Mouse (Mus musculus) embryonic facial prominence, embryonic 15.5 days (tissue): Measurements from ENCODE around the gene Scnn1g. TPM values are rescaled to one million over a fixed set of nuclear protein-coding genes. Genes with fewer than 3 reads are reported as not detected.

ENCODE experiments used
- ATAC-seq: fragments of 200-750 bp; cut with Nextera tagmentation; 2 replicates; pipeline ENCODE4 v1.8.0; 2017; ENCODE audit warnings: low read depth, moderate TSS enrichment; ENCODE audit not compliant: insufficient number of reproducible peaks, low FRiP score, low TSS enrichment
- H3K27ac ChIP-seq: fragments of 300-500 bp; sonication (generic); replicated peaks from 2 replicates; pipeline ENCODE4 v1.5.1; 2015; ENCODE audit warnings: mild to moderate bottlenecking, inconsistent platforms
- H3K27me3 ChIP-seq: fragments of 300-500 bp; sonication (generic); 2 replicates; pipeline ENCODE4 v1.6.1; 2015; ENCODE audit warnings: inconsistent platforms
- H3K36me3 ChIP-seq: fragments of 300-500 bp; sonication (generic); 2 replicates; pipeline ENCODE4 v1.6.1; 2015; ENCODE audit warnings: mild to moderate bottlenecking, inconsistent platforms
- H3K4me1 ChIP-seq: fragments of 300-500 bp; sonication (generic); 2 replicates; pipeline ENCODE4 v1.6.1; 2015; ENCODE audit warnings: inconsistent platforms
- H3K4me2 ChIP-seq: fragments of 300-500 bp; sonication (generic); replicated peaks from 2 replicates; pipeline ENCODE4 v1.6.1; 2015; ENCODE audit warnings: mild to moderate bottlenecking, inconsistent platforms
- H3K4me3 ChIP-seq: fragments of 300-500 bp; sonication (generic); replicated peaks from 2 replicates; pipeline ENCODE4 v1.5.1; 2015; ENCODE audit warnings: mild to moderate bottlenecking, inconsistent platforms
- H3K9ac ChIP-seq: fragments of 300-500 bp; sonication (generic); 2 replicates; pipeline ENCODE4 v1.6.1; 2015; ENCODE audit warnings: inconsistent platforms
- H3K9me3 ChIP-seq: fragments of 300-500 bp; sonication (generic); replicated peaks from 2 replicates; pipeline ENCODE4 v1.6.1; 2016; ENCODE audit warnings: inconsistent platforms
- WGBS: fragments of 180-500 bp; shearing (Covaris S2); methylation state at CpG from one replicate; pipeline ENCODE4 v1.1.7; 2015; 5-methylcytosine and 5-hydroxymethylcytosine counted together
- polyA plus RNA-seq: library from polyadenylated mRNA; unstranded; fragments of >200 nt; fragmentation: Nextera tagmentation; extraction: Ambion mirVana; gene quantifications from 2 replicates; pipeline ENCODE4 v1.2.1, GENCODE M21; 2015

Gene Scnn1g
- polyA plus RNA-seq, 1 experiment from 2014 or later: 2.0 TPM

DNA sequence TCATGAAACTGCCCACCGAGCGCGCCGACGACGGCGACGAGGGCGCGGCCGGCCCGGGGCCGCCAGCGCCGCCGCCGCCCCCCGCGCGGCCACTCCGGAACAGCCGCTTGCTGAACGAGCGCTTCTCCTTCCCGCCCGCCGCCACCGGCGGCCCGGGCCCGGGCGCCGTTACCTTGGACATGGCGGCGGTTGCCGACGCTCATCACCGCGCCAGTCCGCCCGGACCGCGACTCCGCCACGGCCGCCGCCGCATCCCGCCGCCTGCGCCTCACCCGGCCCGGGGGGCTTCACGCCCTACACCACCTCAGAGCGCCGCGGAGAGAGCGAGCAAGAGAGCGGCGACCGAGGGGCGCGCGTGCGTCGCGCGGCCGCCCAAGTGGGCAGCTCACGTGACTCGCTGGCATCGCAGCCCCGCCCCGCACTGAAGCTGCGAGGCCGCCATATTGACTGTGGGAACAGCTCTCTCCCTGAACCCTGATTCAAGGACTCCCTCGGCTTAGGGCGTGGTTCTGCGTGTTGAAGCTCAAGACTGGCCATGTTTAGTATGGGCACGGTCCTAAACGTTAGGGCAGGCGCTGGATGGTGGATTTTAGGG is 27.1 kb upstream of the Scnn1g start, which contains the start of gene Usp31:
Usp31 (minus strand) TSS at position 181 of the 595 bp plus-strand sequence.
- Histone ChIP-seq H3K9ac (peak within 1 kb of the TSS; percentile 47), H3K27ac (peak within 1 kb of the TSS; percentile 87), H3K4me2 (peak within 1 kb of the TSS; percentile 90), H3K4me3 (peak within 1 kb of the TSS; percentile 92), H3K9me3 (no peaks in the 10 kb centered on the region), H3K27me3 (no peaks in the 10 kb centered on the region), H3K4me1 (peaks cover 26% of the 10 kb centered on the region), H3K36me3 (no peaks in the 10 kb centered on the region)
- ATAC-seq: peak; percentile 98
- WGBS: under 1% methylated on average over 66 of the region's 82 CpGs

DNA sequence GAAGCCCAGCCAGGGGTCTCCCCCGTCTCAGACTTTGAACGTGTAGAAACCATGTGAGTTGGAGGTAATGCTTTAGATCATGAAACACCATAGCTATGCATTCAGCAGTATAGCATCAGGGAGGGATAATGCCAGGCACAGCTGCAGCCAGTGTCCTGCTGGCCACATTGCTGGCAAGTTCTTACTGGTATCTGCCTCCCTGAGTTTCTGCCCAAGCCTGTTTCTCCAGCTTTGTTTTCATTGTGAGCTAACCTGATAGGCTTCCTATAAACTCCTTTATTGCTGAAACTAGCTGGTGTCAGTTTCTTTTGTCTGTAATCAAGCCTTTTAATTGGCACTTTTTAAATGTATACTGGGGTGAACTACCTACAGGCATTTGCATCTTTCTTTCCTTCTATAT is 23.1 kb upstream of the Scnn1g start:
- Histone ChIP-seq H3K27me3 (no peaks in the 10 kb centered on the region), H3K36me3 (no peaks in the 10 kb centered on the region), H3K9ac (no peak overlapping the region), H3K4me2 (no peak overlapping the region), H3K4me1 (peaks cover 5% of the 10 kb centered on the region), H3K27ac (peak overlapping the region; percentile 53; the same call in 1 of the 2 replicates), H3K4me3 (no peak overlapping the region), H3K9me3 (no peaks in the 10 kb centered on the region)
- 29% methylated on average over 2 of the region's 2 CpGs for WGBS
- ATAC-seq: no peak

DNA sequence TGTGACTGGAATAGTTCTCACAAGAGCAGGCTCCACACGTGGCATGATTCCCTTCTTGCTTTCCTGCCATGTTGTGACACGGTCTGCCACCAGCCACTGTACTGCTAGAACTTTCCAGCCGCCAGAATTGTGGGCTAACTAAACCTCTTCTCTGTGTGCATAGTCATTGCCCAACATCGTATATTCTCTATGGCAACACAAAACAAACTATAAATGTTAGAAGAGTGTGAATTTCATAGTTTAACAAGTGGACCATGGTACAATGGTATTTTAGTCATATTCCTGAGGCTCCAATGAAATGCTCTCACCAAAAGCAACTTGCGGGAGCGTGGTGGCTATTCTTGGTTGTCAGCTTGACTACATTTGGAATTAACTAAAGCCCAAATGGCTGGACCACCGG is 17.2 kb upstream of the Scnn1g start:
- H3K9me3 ChIP-seq: no peaks in the 10 kb centered on the region
- H3K4me1 ChIP-seq: no peaks in the 10 kb centered on the region
- ATAC-seq: no peak
- no peaks in the 10 kb centered on the region for H3K36me3 ChIP-seq
- no peak overlapping the region for H3K4me3 ChIP-seq
- H3K27ac ChIP-seq: no peak overlapping the region
- H3K27me3 ChIP-seq: no peaks in the 10 kb centered on the region
- H3K4me2 ChIP-seq: no peak overlapping the region
- 75% methylated on average over 7 of the region's 7 CpGs for WGBS
- no peak overlapping the region for H3K9ac ChIP-seq

DNA sequence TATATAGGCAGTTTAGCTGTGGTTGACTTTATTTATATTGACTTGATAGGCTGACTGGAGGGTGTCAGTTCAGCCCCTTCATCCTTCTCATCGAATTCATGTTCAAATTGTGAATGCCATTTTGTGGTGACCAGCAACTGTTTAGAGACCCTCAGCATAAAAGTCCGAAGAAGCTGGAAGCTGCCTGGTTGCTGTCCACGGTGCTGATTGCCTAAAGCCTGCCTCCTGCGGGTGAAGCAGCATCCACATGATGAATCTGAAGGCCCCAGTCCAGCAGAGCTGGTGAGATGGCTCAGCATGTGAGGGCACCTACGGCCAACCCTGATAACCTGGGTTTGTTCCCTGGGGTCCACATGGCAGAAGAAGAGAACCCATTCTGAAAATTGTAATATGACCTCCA is 4.1 kb upstream of the Scnn1g start:
- WGBS: 19% methylated on average over 5 of the region's 5 CpGs
- H3K9ac ChIP-seq: no peak overlapping the region

DNA sequence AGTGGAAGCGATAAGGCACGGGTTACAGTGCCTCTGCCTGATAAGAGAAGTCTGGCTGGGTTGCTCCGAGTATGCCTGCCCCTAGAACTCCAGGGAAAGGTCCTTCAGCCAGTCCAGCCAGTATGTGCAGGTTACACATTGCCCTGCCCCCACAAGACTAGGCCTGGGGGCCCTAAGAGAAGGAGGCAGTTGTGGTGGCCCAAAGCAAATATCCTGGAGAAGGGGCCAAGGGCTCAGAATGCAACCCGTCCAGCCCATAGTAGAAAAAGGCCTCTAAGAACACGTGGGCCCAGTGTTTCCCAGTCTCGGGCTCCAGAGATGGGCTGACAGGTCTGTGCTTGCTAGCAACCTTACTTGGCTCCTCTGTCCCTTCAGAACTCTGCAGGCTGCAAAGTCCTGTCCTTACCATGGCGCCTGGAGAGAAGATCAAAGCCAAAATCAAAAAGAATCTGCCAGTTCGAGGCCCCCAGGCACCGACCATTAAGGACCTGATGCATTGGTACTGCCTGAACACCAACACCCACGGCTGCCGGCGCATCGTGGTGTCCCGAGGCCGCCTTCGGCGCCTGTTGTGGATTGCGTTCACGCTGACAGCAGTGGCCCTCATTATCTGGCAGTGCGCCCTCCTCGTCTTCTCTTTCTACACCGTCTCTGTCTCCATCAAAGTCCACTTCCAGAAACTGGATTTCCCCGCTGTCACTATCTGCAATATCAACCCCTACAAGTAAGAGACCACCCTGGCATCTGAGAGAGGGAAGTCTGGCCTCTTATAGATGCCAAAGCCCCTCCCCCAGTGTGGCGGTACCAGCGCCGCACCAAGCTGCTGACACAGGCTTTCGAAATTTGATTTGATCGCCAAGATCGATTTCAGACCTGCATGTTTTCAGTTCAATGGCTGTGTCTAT is 3.5 kb downstream of the Scnn1g start:
- H3K4me1 ChIP-seq: peaks cover 7% of the 10 kb centered on the region
- peaks cover 29% of the 10 kb centered on the region for H3K27me3 ChIP-seq
- H3K27ac ChIP-seq: no peak overlapping the region; the same call in 1 of the 2 replicates
- WGBS: 46% methylated on average over 29 of the region's 29 CpGs
- H3K9ac ChIP-seq: no peak overlapping the region
- ATAC-seq: no peak
- H3K4me2 ChIP-seq: no peak overlapping the region
- no peaks in the 10 kb centered on the region for H3K36me3 ChIP-seq
- no peak overlapping the region for H3K4me3 ChIP-seq
- H3K9me3 ChIP-seq: no peaks in the 10 kb centered on the region

More for the DNA sequence above, 4.1 kb upstream of the Scnn1g start:
- Histone ChIP-seq H3K27me3 (peaks cover 20% of the 10 kb centered on the region), H3K27ac (no peak overlapping the region), H3K36me3 (no peaks in the 10 kb centered on the region), H3K4me2 (no peak overlapping the region), H3K9me3 (no peaks in the 10 kb centered on the region), H3K4me3 (no peak overlapping the region), H3K4me1 (peaks cover 7% of the 10 kb centered on the region)
- no peak for ATAC-seq

DNA sequence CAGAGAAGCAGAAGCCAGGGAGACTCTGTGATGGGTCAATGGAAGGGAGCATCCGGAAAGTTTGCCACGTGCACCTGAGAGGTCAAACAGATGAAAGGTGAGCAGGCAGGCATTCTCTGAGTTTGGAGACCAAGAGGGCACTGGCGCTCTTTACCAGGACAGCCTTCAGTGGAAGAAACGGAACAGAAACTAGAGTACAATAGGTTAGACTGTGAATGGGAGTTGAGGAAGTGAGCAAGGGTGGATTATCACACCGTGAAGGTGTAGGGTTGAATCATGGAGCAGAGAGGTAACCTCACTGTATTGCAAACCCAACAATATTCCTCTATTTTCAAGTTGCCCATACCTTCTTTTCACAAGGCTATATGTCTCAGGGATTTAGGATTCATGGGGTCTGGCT is 16.0 kb downstream of the Scnn1g start:
- no peak for ATAC-seq
- H3K27ac ChIP-seq: no peak overlapping the region
- H3K4me2 ChIP-seq: no peak overlapping the region
- no peaks in the 10 kb centered on the region for H3K36me3 ChIP-seq
- no peak overlapping the region for H3K9ac ChIP-seq
- 75% methylated on average over 5 of the region's 5 CpGs for WGBS
- no peaks in the 10 kb centered on the region for H3K27me3 ChIP-seq
- H3K4me3 ChIP-seq: no peak overlapping the region
- H3K4me1 ChIP-seq: no peaks in the 10 kb centered on the region
- no peaks in the 10 kb centered on the region for H3K9me3 ChIP-seq

DNA sequence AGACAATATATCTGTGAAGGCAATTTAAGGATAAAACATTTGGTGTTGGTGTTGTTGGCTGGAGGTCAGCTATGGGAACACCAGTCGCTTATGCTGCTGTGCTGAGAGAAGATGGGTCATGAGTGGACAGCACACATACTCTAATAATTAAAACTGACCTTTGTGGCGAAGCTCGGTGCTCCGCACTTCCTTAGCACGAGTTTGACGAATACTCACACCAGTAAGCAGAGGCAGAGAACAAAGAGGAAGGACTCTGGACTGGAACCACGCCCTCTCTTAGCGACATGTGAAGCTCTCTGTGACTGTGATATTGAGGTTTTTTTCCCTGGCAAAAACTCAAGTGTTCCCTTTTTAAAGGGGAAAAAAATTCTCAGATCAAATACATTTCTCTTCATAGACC is 20.5 kb downstream of the Scnn1g start:
- no peak for ATAC-seq
- WGBS: 51% methylated on average over 8 of the region's 8 CpGs
- Histone ChIP-seq H3K9me3 (no peaks in the 10 kb centered on the region), H3K4me2 (no peak overlapping the region), H3K36me3 (no peaks in the 10 kb centered on the region), H3K4me3 (no peak overlapping the region), H3K4me1 (no peaks in the 10 kb centered on the region), H3K27ac (no peak overlapping the region), H3K27me3 (no peaks in the 10 kb centered on the region), H3K9ac (no peak overlapping the region)

DNA sequence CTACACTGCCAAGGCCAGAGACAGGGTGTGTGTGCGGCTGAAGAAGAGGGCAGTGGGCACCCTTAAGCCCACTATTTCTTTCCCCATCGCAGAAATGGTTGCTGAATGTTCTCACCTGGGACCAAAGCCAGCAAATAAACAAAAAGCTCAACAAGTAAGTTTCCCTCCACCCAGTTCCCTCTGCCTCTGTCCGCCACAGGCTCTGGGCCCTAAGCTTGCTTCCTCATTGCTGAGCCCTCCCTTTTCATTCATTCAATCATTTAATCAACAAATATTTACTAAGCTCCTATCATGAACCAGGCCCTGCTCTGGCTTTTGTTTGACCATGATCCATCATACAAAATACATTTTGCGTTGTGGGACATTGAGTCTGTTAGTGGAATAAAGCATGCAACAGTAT is 29.0 kb downstream of the Scnn1g start:
- WGBS: 82% methylated on average over 4 of the region's 4 CpGs
- no peak overlapping the region for H3K4me3 ChIP-seq
- no peak for ATAC-seq
- H3K9ac ChIP-seq: no peak overlapping the region
- no peak overlapping the region for H3K4me2 ChIP-seq
- no peaks in the 10 kb centered on the region for H3K36me3 ChIP-seq
- no peaks in the 10 kb centered on the region for H3K4me1 ChIP-seq
- H3K27ac ChIP-seq: no peak overlapping the region
- H3K27me3 ChIP-seq: no peaks in the 10 kb centered on the region
- no peaks in the 10 kb centered on the region for H3K9me3 ChIP-seq

DNA sequence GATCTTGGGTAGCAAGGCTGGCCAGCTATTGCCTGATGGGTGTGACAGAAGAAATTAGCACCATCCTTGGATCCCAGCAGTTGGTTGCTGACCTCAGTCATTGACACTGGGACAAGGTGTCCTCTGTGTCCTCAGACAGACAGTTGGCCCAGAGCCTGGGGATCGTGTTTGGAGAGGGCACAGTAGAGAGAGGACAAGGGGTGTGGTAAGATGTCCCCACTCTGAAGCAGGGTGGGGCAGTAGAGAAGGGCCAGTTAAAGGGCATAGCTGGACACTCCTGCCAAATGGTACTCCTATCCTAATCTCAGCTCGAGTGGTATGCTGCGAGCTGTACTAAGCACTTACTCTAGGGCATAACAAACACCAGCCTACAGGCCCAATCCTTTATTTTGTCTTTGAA is 33.6 kb downstream of the Scnn1g start:
- Histone ChIP-seq H3K4me2 (no peak overlapping the region), H3K4me1 (no peaks in the 10 kb centered on the region), H3K27me3 (no peaks in the 10 kb centered on the region), H3K36me3 (no peaks in the 10 kb centered on the region), H3K27ac (no peak overlapping the region), H3K9ac (no peak overlapping the region), H3K4me3 (no peak overlapping the region), H3K9me3 (no peaks in the 10 kb centered on the region)
- 75% methylated on average over 3 of the region's 3 CpGs for WGBS
- no peak for ATAC-seq

DNA sequence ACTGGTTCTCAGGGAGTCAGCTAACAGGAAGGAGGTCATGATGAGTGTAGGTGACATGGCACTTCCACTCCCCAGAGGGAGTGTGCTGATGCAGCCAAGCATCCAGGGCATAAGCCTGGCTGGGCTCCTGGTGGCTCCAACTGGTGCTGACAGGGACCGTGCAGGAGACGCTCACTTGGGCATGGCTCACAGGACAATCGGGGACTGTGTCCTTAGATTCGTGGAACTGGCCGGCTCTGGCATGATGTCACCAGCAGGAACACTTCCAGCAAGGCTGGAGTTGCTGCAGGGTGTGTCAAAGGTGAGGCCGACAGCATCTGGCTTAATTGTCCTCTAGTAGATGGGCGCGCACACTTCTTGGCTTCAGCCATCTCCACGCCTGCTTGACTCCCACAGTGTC is 34.7 kb downstream of the Scnn1g start:
- H3K27me3 ChIP-seq: no peaks in the 10 kb centered on the region
- no peak overlapping the region for H3K9ac ChIP-seq
- no peak overlapping the region for H3K4me3 ChIP-seq
- ATAC-seq: no peak
- no peak overlapping the region for H3K27ac ChIP-seq
- H3K9me3 ChIP-seq: no peaks in the 10 kb centered on the region
- no peaks in the 10 kb centered on the region for H3K4me1 ChIP-seq
- H3K4me2 ChIP-seq: no peak overlapping the region
- H3K36me3 ChIP-seq: no peaks in the 10 kb centered on the region
- WGBS: 82% methylated on average over 9 of the region's 9 CpGs

DNA sequence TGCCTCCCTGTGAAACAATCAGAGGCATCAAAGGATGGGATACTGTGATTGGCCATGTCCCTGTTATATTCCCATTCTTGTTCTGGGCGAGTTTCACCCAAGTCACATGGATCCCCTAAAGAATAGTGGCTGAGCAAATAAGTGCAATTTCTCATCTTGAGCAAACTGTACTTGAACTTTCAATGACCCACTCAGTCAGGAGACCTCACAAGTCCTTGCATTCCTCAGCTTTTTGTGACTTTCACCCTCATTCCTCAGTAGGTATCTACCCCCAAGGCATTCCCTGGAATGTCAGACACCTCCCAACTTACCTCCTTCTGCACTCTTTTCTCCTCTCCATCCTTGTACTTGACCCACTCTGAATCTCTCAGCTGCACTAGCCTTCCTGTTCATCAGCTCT is 44.3 kb downstream of the Scnn1g start:
- Histone ChIP-seq H3K4me1 (no peaks in the 10 kb centered on the region), H3K9ac (no peak overlapping the region), H3K9me3 (no peaks in the 10 kb centered on the region), H3K4me2 (no peak overlapping the region), H3K27me3 (no peaks in the 10 kb centered on the region), H3K36me3 (no peaks in the 10 kb centered on the region), H3K4me3 (no peak overlapping the region), H3K27ac (no peak overlapping the region)
- 50% methylated on average over 1 of the region's 1 CpGs for WGBS
- no peak for ATAC-seq
